Comparison of ENCODE assay signal across 8 mouse cellular contexts in the genomic region with DNA sequence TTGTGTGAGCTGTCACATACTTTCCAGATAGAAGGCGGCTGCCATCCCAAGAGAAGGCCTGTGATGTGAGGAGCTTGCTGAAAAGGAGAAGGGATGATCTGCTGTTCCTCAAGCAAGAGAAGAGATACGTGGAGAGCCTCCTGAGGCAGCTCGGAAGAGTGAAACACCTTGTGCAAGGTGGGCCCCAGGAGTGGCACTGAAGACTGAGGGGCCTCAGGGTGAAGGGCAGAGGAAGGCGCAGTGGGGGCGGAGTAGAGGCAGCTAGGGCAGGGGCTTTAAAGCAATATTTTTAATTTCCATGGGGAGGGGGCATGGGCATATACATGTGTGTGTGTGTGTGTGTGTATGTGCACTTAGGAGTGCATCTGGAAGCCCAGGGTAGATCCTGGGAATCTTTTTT. TPM values are rescaled to one million over a fixed set of nuclear protein-coding genes. Genes with fewer than 3 reads are reported as not detected.
DNase-seq lines count a peak whose midpoint lies in the region; ATAC-seq lines count a peak whose summit lies in the region.

No protein-coding gene starts in this region.

- H3K4me3 ChIP-seq in heart, embryonic 14.5 days (ENCODE audit: control insufficient read depth in 1 of 2, insufficient read depth in 1 of 2, low read depth in 1 of 2, low read length in 2 of 2), result no peak overlapping the region
- no peak overlapping the region for H3K4me3 ChIP-seq in embryonic facial prominence, embryonic 12.5 days
- H3K4me3 ChIP-seq in hindbrain, embryonic 15.5 days, result peak overlapping the region; percentile 37
- peak overlapping the region; percentile 36 for H3K4me3 ChIP-seq in midbrain, embryonic 13.5 days (replicated peaks)

- no peak overlapping the region for H3K27ac ChIP-seq in heart, embryonic 14.5 days (replicated peaks in 1 of 2; ENCODE audit: control insufficient read depth in 1 of 2, insufficient read depth in 1 of 2, low read depth in 2 of 2, low read length in 2 of 2)
- H3K27ac ChIP-seq in embryonic facial prominence, embryonic 12.5 days, result no peak overlapping the region
- H3K27ac ChIP-seq in hindbrain, embryonic 15.5 days (replicated peaks), result no peak overlapping the region
- no peak overlapping the region for H3K27ac ChIP-seq in midbrain, embryonic 13.5 days

- peaks cover 82% of the 10 kb centered on the region for H3K36me3 ChIP-seq in heart, embryonic 14.5 days (ENCODE audit: control insufficient read depth, insufficient read depth, low read length)
- H3K36me3 ChIP-seq in embryonic facial prominence, embryonic 12.5 days, result no peaks in the 10 kb centered on the region
- H3K36me3 ChIP-seq in hindbrain, embryonic 15.5 days, result no peaks in the 10 kb centered on the region
- H3K36me3 ChIP-seq in midbrain, embryonic 13.5 days, result no peaks in the 10 kb centered on the region

- no peaks in the 10 kb centered on the region for H3K9me3 ChIP-seq in heart, embryonic 14.5 days (ENCODE audit: control insufficient read depth, low read length)
- no peaks in the 10 kb centered on the region for H3K9me3 ChIP-seq in embryonic facial prominence, embryonic 12.5 days
- H3K9me3 ChIP-seq in hindbrain, embryonic 15.5 days, result no peaks in the 10 kb centered on the region
- no peaks in the 10 kb centered on the region for H3K9me3 ChIP-seq in midbrain, embryonic 13.5 days

- no peaks in the 10 kb centered on the region for H3K27me3 ChIP-seq in heart, embryonic 14.5 days (ENCODE audit: control insufficient read depth, insufficient read depth, low read length)
- H3K27me3 ChIP-seq in embryonic facial prominence, embryonic 12.5 days, result no peaks in the 10 kb centered on the region
- no peaks in the 10 kb centered on the region for H3K27me3 ChIP-seq in hindbrain, embryonic 15.5 days
- H3K27me3 ChIP-seq in midbrain, embryonic 13.5 days, result no peaks in the 10 kb centered on the region

- no peak for DNase-seq in heart, postnatal 4 days
- DNase-seq in frontal cortex, adult 2 months (ENCODE audit: extremely low spot score in 1 of 2, low spot score in 1 of 2), result no peak
- no peak for DNase-seq in ovary, adult 18-20 months (ENCODE audit: low spot score)
- DNase-seq in spleen, adult 18-20 months, result no peak

- WGBS in heart, embryonic 14.5 days, result 64% methylated on average over 5 of the region's 5 CpGs
- WGBS in embryonic facial prominence, embryonic 12.5 days, result 86% methylated on average over 5 of the region's 5 CpGs
- 81% methylated on average over 5 of the region's 5 CpGs for WGBS in hindbrain, embryonic 15.5 days
- WGBS in midbrain, embryonic 13.5 days, result 91% methylated on average over 5 of the region's 5 CpGs

- peaks cover 9 to 10% of the 10 kb centered on the region in 2 experiments for H3K4me1 ChIP-seq in heart, embryonic 14.5 days (ENCODE audit: control insufficient read depth in 2 of 2, insufficient read depth in 2 of 2, low read length in 2 of 2)
- H3K4me1 ChIP-seq in embryonic facial prominence, embryonic 12.5 days, result peaks cover 8% of the 10 kb centered on the region
- H3K4me1 ChIP-seq in hindbrain, embryonic 15.5 days (replicated peaks), result peaks cover 7% of the 10 kb centered on the region
- H3K4me1 ChIP-seq in midbrain, embryonic 13.5 days (replicated peaks), result peaks cover 9% of the 10 kb centered on the region

- no peak overlapping the region for H3K9ac ChIP-seq in heart, embryonic 14.5 days (ENCODE audit: low read length)
- no peak overlapping the region for H3K9ac ChIP-seq in embryonic facial prominence, embryonic 12.5 days
- peak overlapping the region; percentile 18; the same call in 1 of the 2 replicates for H3K9ac ChIP-seq in hindbrain, embryonic 15.5 days
- peak overlapping the region; percentile 48; the same call in 1 of the 2 replicates for H3K9ac ChIP-seq in midbrain, embryonic 13.5 days (replicated peaks)

- no peak for ATAC-seq in heart, embryonic 14.5 days (ENCODE audit: insufficient number of reproducible peaks, insufficient read depth, low FRiP score, low read depth)
- no peak for ATAC-seq in embryonic facial prominence, embryonic 12.5 days (ENCODE audit: insufficient number of reproducible peaks, insufficient read depth, low FRiP score, low TSS enrichment)
- ATAC-seq in hindbrain, embryonic 15.5 days (ENCODE audit: low FRiP score, low read depth), result no peak
- no peak for ATAC-seq in midbrain, embryonic 13.5 days

- H3K4me2 ChIP-seq in heart, embryonic 14.5 days (ENCODE audit: low read length), result peak overlapping the region; percentile 63
- H3K4me2 ChIP-seq in embryonic facial prominence, embryonic 12.5 days (replicated peaks), result peak overlapping the region; percentile 52; the same call in 1 of the 2 replicates
- peak overlapping the region; percentile 77 for H3K4me2 ChIP-seq in hindbrain, embryonic 15.5 days
- H3K4me2 ChIP-seq in midbrain, embryonic 13.5 days (replicated peaks), result peak overlapping the region; percentile 62

RNA-seq across cellular contexts. Expression of gene Rnf213, which starts 35.1 kb away (rescaled TPM):
- 12.0 and 12.4 TPM in 2 replicates for polyA plus RNA-seq in heart, embryonic 14.5 days (2014; fragmentation: Nextera tagmentation; extraction: Ambion mirVana)
- 10 to 100 TPM; 17.2 to 19.7 TPM for total RNA-seq in heart, postnatal 4 days (2021)
- 1.6 and 1.7 TPM in 2 replicates for polyA plus RNA-seq in embryonic facial prominence, embryonic 12.5 days (2016; fragmentation: Nextera tagmentation; extraction: Ambion mirVana)
- 0.99 and 1.5 TPM in 2 replicates for polyA plus RNA-seq in hindbrain, embryonic 15.5 days (2015; fragmentation: Nextera tagmentation; extraction: Ambion mirVana)
- 0.66 and 0.84 TPM in 2 replicates for polyA plus RNA-seq in midbrain, embryonic 13.5 days (2015; fragmentation: Nextera tagmentation; extraction: Ambion mirVana)
- polyA plus RNA-seq in frontal cortex, adult 2 months (2012; rRNA removed), result 8.9 and 9.1 TPM in 2 replicates

Comparison
In these comparisons a context has a peak if more than half of its experiments do, and no peak if none do; other contexts are left out.
1. H3K4me3 ChIP-seq: peak in hindbrain, embryonic 15.5 days (single experiment) and midbrain, embryonic 13.5 days (single experiment); none in heart, embryonic 14.5 days (0 of 2) and embryonic facial prominence, embryonic 12.5 days (single experiment).
2. H3K9ac ChIP-seq: peak in hindbrain, embryonic 15.5 days (single experiment) and midbrain, embryonic 13.5 days (single experiment); none in heart, embryonic 14.5 days (single experiment) and embryonic facial prominence, embryonic 12.5 days (single experiment).
3. Peak in every context shown above with its lines, with median percentiles within 50 percentile points of each other: H3K4me2 ChIP-seq.